Mouse (Mus musculus) left cerebral cortex, postnatal 14 days (tissue): ENCODE results near the gene Tjap1. TPM values are rescaled to one million over a fixed set of nuclear protein-coding genes. Genes with fewer than 3 reads are reported as not detected.

ENCODE experiments used
- DNase-seq, 2 experiments: peaks; one replicate each; pipeline ENCODE4 v3.0.0; 2021 to 2022; ENCODE audit warnings: low spot score in 2 of 2, mixed read lengths in 1 of 2
- intact Hi-C: fragments of 180-260 bp; cut with DNase I; formaldehyde crosslinking; loops from one replicate; pipeline ENCODE4 v1.15.1; 2025
- microRNA-seq, 2 experiments: library from miRNA; unstranded; fragments of <30 nt; microRNA quantifications; one replicate each; pipeline ENCODE4 v1.2.0; 2022
- total RNA-seq, 2 experiments: library from RNA; stranded (reverse); gene quantifications; 2 replicates each; pipeline ENCODE4 v1.2.3; 2021

The Tjap1 gene
- total RNA-seq, 2 experiments from 2014 or later = 39.1 to 44.9 TPM

- intact Hi-C loops = no loop called here
- no peak for DNase-seq
Measured at GRCm38 (mm10) chr17:46221601-46222000, 61.2 kb downstream of the Tjap1 start.

- intact Hi-C loops = no loop called here
- no peak for DNase-seq
Measured at GRCm38 (mm10) chr17:46210550-46210949, 72.3 kb downstream of the Tjap1 start.

Small RNA genes lying within 50 kb of the gene (microRNA-seq; reads per million reads assigned to microRNA genes)
- 0 reads per million in 2 experiments for gene Mir693

Other genes starting within 250 kb of the Tjap1 start
- 10 to 100 TPM; 79.0 to 83.1 TPM for gene Mrps18a, start 172.0 kb downstream of the Tjap1 start, total RNA-seq
- 10 to 100 TPM; 22.8 to 23.7 TPM for gene Rsph9, start 138.8 kb downstream of the Tjap1 start, total RNA-seq
- gene Mad2l1bp, start 129.5 kb downstream of the Tjap1 start, total RNA-seq = 10 to 100 TPM; 13.4 to 15.9 TPM
- gene Gtpbp2, start 122.0 kb downstream of the Tjap1 start, total RNA-seq = 100 to 1,000 TPM in 1 of 2 experiments, 10 to 100 TPM in 1; 95.4 to 106 TPM
- gene Polh, start 80.4 kb downstream of the Tjap1 start, total RNA-seq = 1 to 10 TPM; 6.8 to 7.0 TPM
- 10 to 100 TPM; 37.5 to 40.1 TPM for gene Xpo5, start 80.2 kb downstream of the Tjap1 start, total RNA-seq
- 10 to 100 TPM; 34.0 to 35.2 TPM for gene Polr1c, start 35.0 kb downstream of the Tjap1 start, total RNA-seq
- gene Yipf3, start 34.9 kb downstream of the Tjap1 start, total RNA-seq = 10 to 100 TPM; 82.1 to 99.3 TPM
- gene Lrrc73, start 29.5 kb downstream of the Tjap1 start, total RNA-seq = 10 to 100 TPM; 91.0 to 98.8 TPM
- 10 to 100 TPM; 61.2 to 65.1 TPM for gene Dlk2, start 14.4 kb upstream of the Tjap1 start, total RNA-seq
- gene Abcc10, start 45.3 kb upstream of the Tjap1 start, total RNA-seq = 1 to 10 TPM; 8.4 to 8.7 TPM
- gene Zfp318, start 100.7 kb upstream of the Tjap1 start, total RNA-seq = 10 to 100 TPM; 70.9 to 71.5 TPM
- 1 to 10 TPM; 3.3 to 5.3 TPM for gene Crip3, start 145.9 kb upstream of the Tjap1 start, total RNA-seq
- gene Slc22a7, start 155.4 kb upstream of the Tjap1 start, total RNA-seq = under 1 TPM; 0.53 to 0.89 TPM
- 100 to 1,000 TPM; 135 to 142 TPM for gene Ttbk1, start 204.6 kb upstream of the Tjap1 start, total RNA-seq
- gene Dnph1, start 213.7 kb upstream of the Tjap1 start, total RNA-seq = 1 to 10 TPM; 5.2 to 5.3 TPM